Mouse (Mus musculus): Measurements from ENCODE around the gene Tulp4.

Gene Tulp4

GRCm38 (mm10) chr17:6106361-6107014 lies at the start of gene Tulp4:
Tulp4 (plus strand) TSS chr17:6106437.
- peak; percentile 93 for DNase-seq

GRCm38 (mm10) chr17:6062793-6063192 lies 43.4 kb upstream of the Tulp4 start:
- DNase-seq, result no peak

GRCm38 (mm10) chr17:6063532-6063931 lies 42.7 kb upstream of the Tulp4 start:
- DNase-seq, result no peak

- DNase-seq, result no peak
Observed at GRCm38 (mm10) chr17:6066021-6066420, 40.2 kb upstream of the Tulp4 start.

- no peak for DNase-seq
Observed at GRCm38 (mm10) chr17:6067613-6068012, 38.6 kb upstream of the Tulp4 start.

- DNase-seq, result no peak
Observed at GRCm38 (mm10) chr17:6069866-6070265, 36.4 kb upstream of the Tulp4 start.

- DNase-seq, result no peak
Observed at GRCm38 (mm10) chr17:6073405-6073804, 32.8 kb upstream of the Tulp4 start.

GRCm38 (mm10) chr17:6079287-6080122 lies 26.7 kb upstream of the Tulp4 start, which contains the start of the genes Serac1 and Gtf2h5:
Serac1 (minus strand) TSS chr17:6079741.
Gtf2h5 (plus strand) TSS chr17:6079786.
- DNase-seq, result peak; percentile 98

- DNase-seq, result no peak
Observed at GRCm38 (mm10) chr17:6083323-6083890, 22.8 kb upstream of the Tulp4 start.

GRCm38 (mm10) chr17:6091604-6092003 lies 14.6 kb upstream of the Tulp4 start:
- no peak for DNase-seq

GRCm38 (mm10) chr17:6095579-6095978 lies 10.7 kb upstream of the Tulp4 start:
- no peak for DNase-seq

GRCm38 (mm10) chr17:6097884-6098283 lies 8.4 kb upstream of the Tulp4 start:
- peak; percentile 72 for DNase-seq

GRCm38 (mm10) chr17:6102287-6102686 lies 4.0 kb upstream of the Tulp4 start:
- no peak for DNase-seq

- no peak for DNase-seq
Observed at GRCm38 (mm10) chr17:6103566-6103965, 2.7 kb upstream of the Tulp4 start.

- DNase-seq, result peak; percentile 62
Observed at GRCm38 (mm10) chr17:6107015-6107601, 871 bp downstream of the Tulp4 start.

GRCm38 (mm10) chr17:6108175-6108574 lies 1.9 kb downstream of the Tulp4 start:
- no peak for DNase-seq

- no peak for DNase-seq
Observed at GRCm38 (mm10) chr17:6110956-6111355, 4.7 kb downstream of the Tulp4 start.

GRCm38 (mm10) chr17:6113653-6114052 lies 7.4 kb downstream of the Tulp4 start:
- no peak for DNase-seq

- no peak for DNase-seq
Observed at GRCm38 (mm10) chr17:6115085-6115484, 8.8 kb downstream of the Tulp4 start.

GRCm38 (mm10) chr17:6117148-6117725 lies 11.0 kb downstream of the Tulp4 start:
- DNase-seq, result no peak

GRCm38 (mm10) chr17:6117917-6118316 lies 11.7 kb downstream of the Tulp4 start:
- DNase-seq, result no peak

GRCm38 (mm10) chr17:6118861-6119260 lies 12.6 kb downstream of the Tulp4 start:
- no peak for DNase-seq

GRCm38 (mm10) chr17:6123776-6124175 lies 17.5 kb downstream of the Tulp4 start:
- no peak for DNase-seq

Measured in embryo, embryonic 11 days (tissue).